Mouse (Mus musculus) activated CD4-positive, CD25-positive, alpha-beta regulatory T cell (primary cell): ENCODE measurements around the gene Eaf2. TPM values are rescaled to one million over a fixed set of nuclear protein-coding genes. Genes with fewer than 3 reads are reported as not detected.

Source experiments
- polyA plus RNA-seq, 2 experiments: library from polyadenylated mRNA; unstranded; fragments of 100-300 nt; shearing (Covaris generic); gene quantifications; one replicate each; pipeline ENCODE4 v1.2.1; 2017

Eaf2 gene
- polyA plus RNA-seq = 1 to 10 TPM in 1 of 2 experiments, under 1 TPM in 1; 0.41 to 1.7 TPM

GRCm38 (mm10) chr16:36874583-36875275 lies at the start of gene Eaf2, which contains the start of gene Golgb1:
Eaf2 (minus strand) TSS chr16:36875003.
Golgb1 (plus strand) TSS chr16:36875140.

GRCm38 (mm10) chr16:36828054-36828786 lies 46.6 kb downstream of the Eaf2 start, which contains the start of gene Iqcb1:
Iqcb1 (plus strand) TSS chr16:36828385.

GRCm38 (mm10) chr16:36784594-36785313 lies 90.0 kb downstream of the Eaf2 start, which contains the start of gene Slc15a2:
Slc15a2 (minus strand) TSS chr16:36784962.

Other genes with a start within 250 kb of the Eaf2 start
- gene Cd86, start 208.9 kb downstream of the Eaf2 start, polyA plus RNA-seq = 10 to 100 TPM; 22.1 to 29.9 TPM
- 10 to 100 TPM in 1 of 2 experiments, 1 to 10 TPM in 1; 8.3 to 13.6 TPM for gene Ildr1, start 181.0 kb downstream of the Eaf2 start, polyA plus RNA-seq
- gene Slc15a2, start 90.0 kb downstream of the Eaf2 start, polyA plus RNA-seq = 10 to 100 TPM in 1 of 2 experiments, 1 to 10 TPM in 1; 6.1 to 12.6 TPM
- gene Iqcb1, start 46.6 kb downstream of the Eaf2 start, polyA plus RNA-seq = 10 to 100 TPM in 1 of 2 experiments, 1 to 10 TPM in 1; 8.2 to 19.4 TPM
- 10 to 100 TPM; 37.9 to 41.7 TPM for gene Golgb1, start 137 bp upstream of the Eaf2 start, polyA plus RNA-seq
- 100 to 1,000 TPM; 135 to 255 TPM for gene Hcls1, start 60.0 kb upstream of the Eaf2 start, polyA plus RNA-seq
- gene Fbxo40, start 115.5 kb upstream of the Eaf2 start, polyA plus RNA-seq = under 1 TPM; 0.27 to 0.60 TPM
- 1 to 10 TPM; 2.2 to 2.4 TPM for gene Polq, start 136.8 kb upstream of the Eaf2 start, polyA plus RNA-seq